Mouse (Mus musculus): Measurements from ENCODE around the gene Itga5.

Gene Itga5

GRCm38 (mm10) chr15:103295851-103296250, 70.7 kb downstream of the Itga5 start:
- in situ Hi-C loops (cut with MboI, MseI): no loop called here

- in situ Hi-C loops (cut with MboI, MseI): no loop called here
Observed at GRCm38 (mm10) chr15:103294649-103295048, 71.9 kb downstream of the Itga5 start.
